Mouse (Mus musculus): Measurements from ENCODE around the gene Scn4a. TPM values are rescaled to one million over a fixed set of nuclear protein-coding genes. Genes with fewer than 3 reads are reported as not detected.
A peak's percentile ranks its signal among the peaks of the same experiment; 100 is the strongest.

Gene Scn4a
- total RNA-seq, 2 experiments from 2014 or later: 310 to 342 TPM

DNA sequence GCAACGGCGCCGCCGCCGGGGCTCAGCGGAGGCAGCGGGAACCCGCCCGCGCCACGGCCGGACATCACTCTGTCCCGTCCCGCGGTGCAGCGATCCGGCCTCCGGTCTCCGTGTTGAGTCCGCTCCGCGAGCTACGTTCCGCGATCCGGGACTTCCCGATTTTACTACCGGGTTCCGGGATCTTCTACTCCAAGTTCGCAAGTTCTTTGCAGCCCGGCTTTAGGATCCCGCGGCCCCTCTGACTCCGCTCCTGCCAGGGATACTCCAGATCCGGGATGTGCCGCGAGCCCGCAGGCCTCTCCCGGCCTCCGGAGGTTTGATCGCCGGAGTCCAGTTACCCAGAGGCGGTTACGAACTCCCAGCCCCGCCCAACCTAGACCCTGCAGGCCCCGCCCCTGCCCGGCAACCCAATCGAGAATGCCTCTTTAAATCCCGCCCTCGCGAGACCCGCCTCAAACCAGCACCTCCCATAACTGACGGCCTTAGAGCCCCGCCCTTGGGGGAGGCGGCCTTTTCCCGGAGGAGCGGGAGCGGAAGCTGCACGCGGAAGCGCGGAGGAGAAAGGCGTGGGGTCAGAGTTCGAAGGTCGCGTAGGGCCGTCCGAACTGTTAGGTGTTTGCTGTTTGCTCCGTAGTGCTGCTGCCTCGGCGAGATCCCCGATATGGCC lies 80.3 kb downstream of the Scn4a start, which contains the start of gene Smarcd2:
Smarcd2 (minus strand) TSS at position 329 of the 667 bp plus-strand sequence.
- peak; percentile 100 for DNase-seq

DNA sequence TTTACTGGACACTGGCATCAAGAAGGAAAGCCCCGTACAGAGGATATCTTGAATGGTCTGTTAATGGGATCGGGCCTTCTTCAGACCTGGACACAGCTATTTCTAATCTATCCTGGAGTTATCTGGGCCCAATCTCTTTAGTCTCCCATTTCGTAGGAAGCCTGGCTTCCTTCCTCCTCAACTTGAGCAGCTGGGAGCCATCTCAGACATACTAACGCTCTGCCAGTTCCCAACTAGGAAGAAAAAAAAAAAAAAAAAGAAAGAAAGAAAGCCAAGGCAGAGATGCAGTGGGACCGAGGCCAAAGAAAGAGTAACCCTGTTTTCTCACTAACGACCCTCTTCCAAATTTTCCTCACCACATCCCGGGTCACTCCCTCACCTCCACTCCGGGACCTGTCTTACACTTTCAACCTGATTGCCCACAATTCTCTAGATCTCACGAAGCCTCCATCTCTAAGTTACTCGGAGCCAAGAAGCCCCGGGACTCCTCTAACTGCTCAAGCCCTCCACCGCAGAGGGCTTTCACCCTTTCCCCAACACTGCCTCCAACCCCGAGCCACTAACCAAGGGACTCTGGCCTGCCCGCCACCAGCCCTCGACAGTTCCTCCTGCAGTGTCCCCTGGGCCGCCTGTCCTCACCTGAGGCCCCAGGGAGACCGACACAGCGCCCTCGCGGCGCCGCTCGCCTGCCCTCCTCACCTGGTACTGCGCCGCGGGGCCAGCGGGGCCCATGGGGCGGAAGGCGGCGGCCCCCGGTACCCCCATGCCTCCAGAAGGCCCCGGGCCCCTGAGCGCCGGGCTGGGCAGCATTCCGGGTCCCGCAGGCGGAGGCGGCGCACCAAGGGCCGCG lies 81.1 kb downstream of the Scn4a start:
- no peak for DNase-seq

DNA sequence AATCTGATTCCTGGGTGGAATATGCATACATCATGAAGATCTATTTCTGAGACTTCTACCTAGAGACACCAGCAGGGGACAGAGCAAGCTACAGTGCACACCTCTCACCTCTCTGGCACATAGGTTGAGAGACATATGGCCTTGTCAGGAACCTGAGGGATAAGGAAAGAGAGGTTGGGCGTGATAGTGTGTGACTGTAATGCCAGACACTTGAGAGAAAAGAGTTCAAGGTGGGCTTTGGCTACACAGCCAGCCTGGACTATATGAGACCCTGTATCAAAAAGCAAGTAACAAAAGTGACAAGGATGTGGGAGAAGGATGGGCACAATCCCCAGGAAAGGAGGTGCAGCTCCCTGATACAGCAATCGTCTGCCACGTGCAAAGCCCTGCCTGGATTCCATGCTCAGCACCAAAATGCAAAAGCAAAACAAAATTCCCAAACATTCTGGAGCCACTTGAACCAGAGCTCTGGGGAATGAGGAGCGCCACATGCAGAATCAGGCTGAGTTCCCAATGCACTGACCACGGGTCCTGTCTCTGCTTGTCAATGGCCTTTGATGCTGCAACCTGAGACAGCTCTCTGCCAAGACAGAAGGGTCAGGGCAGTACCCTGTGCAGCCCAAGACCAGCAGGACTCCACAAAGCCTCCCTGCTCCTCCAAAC lies 81.8 kb downstream of the Scn4a start:
- peak; percentile 49 for DNase-seq

DNA sequence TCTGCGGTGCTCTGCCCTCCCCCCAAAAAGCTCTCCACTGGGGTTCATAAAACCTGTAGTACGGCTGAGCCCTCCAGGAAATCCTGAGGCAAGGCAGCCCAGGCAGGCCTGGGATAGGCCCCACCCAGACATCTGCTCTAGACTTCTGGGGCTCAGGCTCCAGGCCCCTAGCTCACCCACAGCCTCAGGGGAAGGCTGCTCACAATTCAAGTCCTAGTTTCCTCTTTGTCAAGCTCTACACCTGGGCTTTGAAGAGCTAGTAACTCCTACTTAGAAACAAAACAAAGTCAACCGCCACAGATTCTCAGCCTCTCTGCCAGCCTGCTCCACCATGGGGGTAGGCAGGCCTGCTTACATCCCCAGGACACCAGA lies 84.0 kb downstream of the Scn4a start:
- DNase-seq: peak; percentile 57

Other genes starting within 250 kb of the Scn4a start
- gene Gm10840, start 192.4 kb downstream of the Scn4a start, total RNA-seq (2021): not detected
- 1 to 10 TPM; 1.9 to 3.3 TPM for gene Limd2, start 192.4 kb downstream of the Scn4a start, total RNA-seq (2021)
- gene Strada, start 151.1 kb downstream of the Scn4a start, total RNA-seq (2021): 10 to 100 TPM in 1 of 2 experiments, 1 to 10 TPM in 1; 9.8 to 10.2 TPM
- gene Ccdc47, start 136.9 kb downstream of the Scn4a start, total RNA-seq (2021): 10 to 100 TPM; 58.1 to 69.1 TPM
- 10 to 100 TPM; 20.2 to 20.7 TPM for gene Ddx42, start 136.4 kb downstream of the Scn4a start, total RNA-seq (2021)
- 10 to 100 TPM; 19.4 to 21.9 TPM for gene Ftsj3, start 97.2 kb downstream of the Scn4a start, total RNA-seq (2021)
- 100 to 1,000 TPM; 126 to 130 TPM for gene Psmc5, start 97.1 kb downstream of the Scn4a start, total RNA-seq (2021)
- 10 to 100 TPM; 10.3 to 16.6 TPM for gene Smarcd2, start 80.3 kb downstream of the Scn4a start, total RNA-seq (2021)
- under 1 TPM in 1 of 2 experiments, not detected in 1; 0.08 TPM for gene Tcam1, start 76.6 kb downstream of the Scn4a start, total RNA-seq (2021)
- gene Gh, start 51.4 kb downstream of the Scn4a start, total RNA-seq (2021): not detected
- gene Cd79b, start 38.5 kb downstream of the Scn4a start, total RNA-seq (2021): under 1 TPM; 0.51 to 0.70 TPM
- gene Prr29, start 12.2 kb upstream of the Scn4a start, total RNA-seq (2021): 1 to 10 TPM; 7.0 to 8.0 TPM
- gene Icam2, start 34.8 kb upstream of the Scn4a start, total RNA-seq (2021): 1 to 10 TPM; 4.3 to 7.2 TPM
- gene Ern1, start 134.6 kb upstream of the Scn4a start, total RNA-seq (2021): 1 to 10 TPM; 7.0 to 7.2 TPM

All from gastrocnemius, postnatal 25 days (tissue).